Mouse (Mus musculus) small intestine, adult 2 months (tissue): ENCODE results near the gene Hoxb2.

ENCODE experiments used
- CTCF ChIP-seq: fragments of 200-500 bp; IDR thresholded peaks from 2 replicates; pipeline ENCODE4 v1.5.1; 2012; ENCODE audit warnings: low read depth, mild to moderate bottlenecking, control low read depth, inconsistent platforms, low read length, moderate library complexity, mixed read lengths; ENCODE audit not compliant: insufficient replicate concordance, insufficient read length; ENCODE audit errors: extremely low read depth
- POLR2A ChIP-seq: fragments of 200-500 bp; IDR thresholded peaks from 2 replicates; pipeline ENCODE4 v1.6.1; 2012; ENCODE audit warnings: low read depth, mild to moderate bottlenecking, control low read depth, inconsistent platforms, low read length, moderate library complexity

DNA sequence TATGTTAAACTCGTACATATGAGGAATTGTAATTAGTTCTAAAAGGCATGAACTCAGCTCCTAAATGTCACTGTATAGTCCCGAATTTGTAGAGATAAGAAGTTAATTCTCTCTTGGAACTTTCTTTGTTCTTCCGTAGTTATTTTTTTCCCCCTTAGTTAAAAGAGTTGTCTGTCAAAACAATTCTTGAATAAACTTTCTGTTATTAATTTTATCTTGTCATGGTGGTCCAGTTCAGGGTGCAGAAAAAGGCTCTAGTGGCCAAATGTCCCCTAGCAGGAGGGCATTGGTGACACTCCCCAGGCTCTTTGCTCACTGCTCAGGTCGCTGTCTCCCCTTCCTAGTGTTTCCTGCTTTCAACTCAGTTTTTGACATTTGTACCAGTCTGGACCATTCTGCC is 2.6 kb upstream of the Hoxb2 start:
- no peak for TF ChIP-seq CTCF
- no peak for TF ChIP-seq POLR2A
